Mouse (Mus musculus) CD4-positive, CD25-positive, alpha-beta regulatory T cell, adult 4 months (primary cell): ENCODE measurements around the gene Neurl3. TPM values are rescaled to one million over a fixed set of nuclear protein-coding genes. Genes with fewer than 3 reads are reported as not detected.

Source experiments
- polyA plus RNA-seq, 2 experiments: library from polyadenylated mRNA; unstranded; fragments of 100-300 nt; shearing (Covaris generic); gene quantifications; one replicate each; pipeline ENCODE4 v1.2.1; 2017

The Neurl3 gene
- polyA plus RNA-seq, 2 experiments from 2014 or later, result 62.4 to 137 TPM

Other genes starting within 250 kb of the Neurl3 start
- 1 to 10 TPM; 4.3 to 4.7 TPM for gene Hs6st1, start 206.3 kb downstream of the Neurl3 start, polyA plus RNA-seq
- gene Uggt1, start 30.0 kb downstream of the Neurl3 start, polyA plus RNA-seq, result 10 to 100 TPM; 22.7 to 26.5 TPM
- gene Arid5a, start 33.1 kb upstream of the Neurl3 start, polyA plus RNA-seq, result 100 to 1,000 TPM in 1 of 2 experiments, 10 to 100 TPM in 1; 92.4 to 160 TPM
- 10 to 100 TPM; 52.6 to 88.0 TPM for gene Kansl3, start 94.5 kb upstream of the Neurl3 start, polyA plus RNA-seq
- under 1 TPM; 0.48 to 0.67 TPM for gene Fer1l5, start 97.6 kb upstream of the Neurl3 start, polyA plus RNA-seq
- 10 to 100 TPM; 11.0 to 11.8 TPM for gene Lman2l, start 170.6 kb upstream of the Neurl3 start, polyA plus RNA-seq
- 10 to 100 TPM; 12.3 to 19.6 TPM for gene Cnnm4, start 196.9 kb upstream of the Neurl3 start, polyA plus RNA-seq
- 1 to 10 TPM; 7.5 to 7.6 TPM for gene Cnnm3, start 237.2 kb upstream of the Neurl3 start, polyA plus RNA-seq